Mouse (Mus musculus) ES-E14 (cell line): Measurements from ENCODE around the gene Csnk1e. TPM values are rescaled to one million over a fixed set of nuclear protein-coding genes. Genes with fewer than 3 reads are reported as not detected.

Experiments
- DNase-seq: peaks from one replicate; pipeline ENCODE4 v3.0.0-alpha.2; 2013; ENCODE audit warnings: low read depth, low spot score
- H3K27ac ChIP-seq: 2 replicates; pipeline ENCODE4 v1.5.1; 2012; ENCODE audit warnings: low read depth, mild to moderate bottlenecking, low read length, moderate library complexity, mixed read lengths; ENCODE audit not compliant: poor library complexity, insufficient read depth, severe bottlenecking
- H3K36me3 ChIP-seq: 2 replicates; pipeline ENCODE4 v1.6.1; 2012; ENCODE audit warnings: mild to moderate bottlenecking, low read length, moderate library complexity, mixed read lengths; ENCODE audit not compliant: control insufficient read depth, poor library complexity, insufficient read depth, severe bottlenecking
- H3K4me1 ChIP-seq, 2 experiments: fragments of 150-350 bp in 1 of 2; sonication (generic) in 1 of 2; 2 replicates each; pipeline ENCODE4 v1.6.1; 2012; ENCODE audit warnings: low read length in 2 of 2, mild to moderate bottlenecking in 1 of 2, mixed read lengths in 1 of 2; ENCODE audit not compliant: control insufficient read depth in 2 of 2, insufficient read depth in 2 of 2, poor library complexity in 1 of 2
- H3K4me3 ChIP-seq, 2 experiments: fragments of 150-350 bp in 1 of 2; sonication (generic) in 1 of 2; 2 replicates each; pipeline ENCODE4 v1.5.1; 2012; ENCODE audit warnings: low read length in 2 of 2, low read depth in 1 of 2, mild to moderate bottlenecking in 1 of 2, mixed read lengths in 1 of 2; ENCODE audit not compliant: insufficient read depth in 1 of 2, poor library complexity in 1 of 2, severe bottlenecking in 1 of 2
- H3K9ac ChIP-seq: 2 replicates; pipeline ENCODE4 v1.6.1; 2012; ENCODE audit warnings: low read depth, mild to moderate bottlenecking, low read length, mixed read lengths; ENCODE audit not compliant: poor library complexity, insufficient read depth, severe bottlenecking
- H3K9me3 ChIP-seq: fragments of 150-350 bp; sonication (generic); 2 replicates; pipeline ENCODE4 v1.6.1; 2012; ENCODE audit warnings: low read depth, mild to moderate bottlenecking, low read length; ENCODE audit not compliant: control insufficient read depth, insufficient read depth
- CHD2 ChIP-seq: IDR thresholded peaks from 2 replicates; pipeline ENCODE4 v1.6.1; 2014; ENCODE audit warnings: mild to moderate bottlenecking, low read depth, low read length, inconsistent platforms
- HCFC1 ChIP-seq: IDR thresholded peaks from 2 replicates; pipeline ENCODE4 v1.6.1; 2012; ENCODE audit warnings: low read length, inconsistent platforms, borderline replicate concordance; ENCODE audit not compliant: insufficient read depth
- MAFK ChIP-seq: IDR thresholded peaks from 2 replicates; pipeline ENCODE4 v1.6.1; 2014; ENCODE audit warnings: mild to moderate bottlenecking, low read depth, low read length, inconsistent platforms; ENCODE audit not compliant: insufficient read depth
- ZC3H11A ChIP-seq: IDR thresholded peaks from 2 replicates; pipeline ENCODE4 v1.6.1; 2012; ENCODE audit warnings: low read depth, mild to moderate bottlenecking, inconsistent platforms, low read length, borderline replicate concordance
- ZNF384 ChIP-seq: IDR thresholded peaks from 2 replicates; pipeline ENCODE4 v1.6.1; 2012; ENCODE audit warnings: low read depth, low read length, inconsistent platforms
- in situ Hi-C, 2 experiments: fragments of 600-800 bp; cut with MboI; formaldehyde crosslinking; loops; one replicate each; pipeline ENCODE4 v1.15.1; 2025; ENCODE audit warnings: low sequenced_read_pairs in 2 of 2, inconsistent platforms in 1 of 2; ENCODE audit not compliant: unreplicated experiment in 2 of 2
- total RNA-seq: library from RNA; depleted of rRNA; stranded (reverse); fragments of 300-350 nt; gene quantifications from 2 replicates; pipeline ENCODE4 v1.2.3, GENCODE M21; 2012

Gene Csnk1e
- total RNA-seq, 1 experiment, result 82.0 TPM

GRCm38 (mm10) chr15:79390434-79390833 lies 64.9 kb downstream of the Csnk1e start:
- peaks cover 1% of the 10 kb centered on the region; the same call in 1 of the 2 replicates for H3K36me3 ChIP-seq
- in situ Hi-C loops, result no loop called here
- peaks cover 0 to 21% of the 10 kb centered on the region in 2 experiments; a peak in 1 of 4 replicates for H3K4me1 ChIP-seq
- no peak overlapping the region for H3K4me3 ChIP-seq
- no peak for DNase-seq
- H3K9me3 ChIP-seq, result no peaks in the 10 kb centered on the region
- no peak overlapping the region for H3K27ac ChIP-seq
- no peak overlapping the region for H3K9ac ChIP-seq
- TF ChIP-seq ZC3H11A (no peak), CHD2 (no peak), ZNF384 (no peak), MAFK (no peak), HCFC1 (no peak)

- H3K27ac ChIP-seq, result no peak overlapping the region
- no peak for TF ChIP-seq ZNF384
- no peak for TF ChIP-seq HCFC1
- TF ChIP-seq CHD2, result no peak
- TF ChIP-seq MAFK, result no peak
- no peak for TF ChIP-seq ZC3H11A
- no peaks in the 10 kb centered on the region for H3K9me3 ChIP-seq
- peaks cover 0 to 14% of the 10 kb centered on the region in 2 experiments; a peak in 1 of 4 replicates for H3K4me1 ChIP-seq
- peaks cover 3% of the 10 kb centered on the region; the same call in 1 of the 2 replicates for H3K36me3 ChIP-seq
- in situ Hi-C loops, result no loop called here
- no peak overlapping the region for H3K9ac ChIP-seq
- no peak for DNase-seq
- H3K4me3 ChIP-seq, result no peak overlapping the region
These were observed 67.2 kb downstream of the Csnk1e start for GRCm38 (mm10) chr15:79388171-79388570.

GRCm38 (mm10) chr15:79387611-79388010 lies 67.8 kb downstream of the Csnk1e start:
- Histone ChIP-seq H3K4me1 (peaks cover 0 to 12% of the 10 kb centered on the region in 2 experiments; a peak in 1 of 4 replicates), H3K27ac (no peak overlapping the region), H3K9me3 (no peaks in the 10 kb centered on the region), H3K4me3 (no peak overlapping the region), H3K36me3 (peaks cover 3% of the 10 kb centered on the region; the same call in 1 of the 2 replicates), H3K9ac (no peak overlapping the region)
- TF ChIP-seq CHD2 (no peak), ZNF384 (no peak), MAFK (no peak), HCFC1 (no peak)
- in situ Hi-C loops, result no loop called here
- DNase-seq, result no peak

GRCm38 (mm10) chr15:79387081-79387480 lies 68.3 kb downstream of the Csnk1e start:
- TF ChIP-seq MAFK (no peak), CHD2 (no peak), ZNF384 (no peak), HCFC1 (no peak), ZC3H11A (no peak)
- H3K36me3 ChIP-seq, result peaks cover 3% of the 10 kb centered on the region; the same call in 1 of the 2 replicates
- DNase-seq, result no peak
- in situ Hi-C loops, result no loop called here
- no peak overlapping the region for H3K9ac ChIP-seq
- no peaks in the 10 kb centered on the region for H3K9me3 ChIP-seq
- H3K27ac ChIP-seq, result no peak overlapping the region
- no peak overlapping the region for H3K4me3 ChIP-seq
- H3K4me1 ChIP-seq, result peaks cover 0 to 14% of the 10 kb centered on the region in 2 experiments; a peak in 1 of 4 replicates

- in situ Hi-C loops, result no loop called here
- Histone ChIP-seq H3K27ac (no peak overlapping the region), H3K9me3 (no peaks in the 10 kb centered on the region), H3K9ac (no peak overlapping the region), H3K4me1 (peaks cover 0 to 7% of the 10 kb centered on the region in 2 experiments; a peak in 1 of 4 replicates), H3K4me3 (no peak overlapping the region), H3K36me3 (peaks cover 22% of the 10 kb centered on the region)
- DNase-seq, result no peak
- TF ChIP-seq ZNF384 (no peak), ZC3H11A (no peak), MAFK (no peak), CHD2 (no peak), HCFC1 (no peak)
These were observed 73.7 kb downstream of the Csnk1e start for GRCm38 (mm10) chr15:79381644-79382043.
